Mouse (Mus musculus) hindbrain, embryonic 13.5 days (tissue): ENCODE results near the gene Hist1h4j. TPM values are rescaled to one million over a fixed set of nuclear protein-coding genes. Genes with fewer than 3 reads are reported as not detected.
"Not testable (repeated sequence)": the region's sequence is repeated elsewhere in the genome, so short reads cannot be mapped to it uniquely, and the experiment has no call there.

Experiments
- ATAC-seq: fragments of 200-750 bp; cut with Nextera tagmentation; 2 replicates; pipeline ENCODE4 v1.8.0; 2017; ENCODE audit warnings: moderate TSS enrichment; ENCODE audit not compliant: low FRiP score
- H3K27ac ChIP-seq: fragments of 300-500 bp; sonication (generic); 2 replicates; pipeline ENCODE4 v1.5.1; 2015; ENCODE audit warnings: inconsistent platforms, mild to moderate bottlenecking, moderate library complexity
- H3K27me3 ChIP-seq: fragments of 300-500 bp; sonication (generic); 2 replicates; pipeline ENCODE4 v1.6.1; 2015; ENCODE audit warnings: mild to moderate bottlenecking, inconsistent platforms
- H3K36me3 ChIP-seq: fragments of 300-500 bp; sonication (generic); 2 replicates; pipeline ENCODE4 v1.6.1; 2015; ENCODE audit warnings: mild to moderate bottlenecking, inconsistent platforms
- H3K4me1 ChIP-seq: fragments of 300-500 bp; sonication (generic); replicated peaks from 2 replicates; pipeline ENCODE4 v1.6.1; 2015; ENCODE audit warnings: inconsistent platforms
- H3K4me2 ChIP-seq: fragments of 300-500 bp; sonication (generic); 2 replicates; pipeline ENCODE4 v1.6.1; 2015; ENCODE audit warnings: inconsistent platforms, mild to moderate bottlenecking, moderate library complexity
- H3K4me3 ChIP-seq: fragments of 300-500 bp; sonication (generic); 2 replicates; pipeline ENCODE4 v1.5.1; 2015; ENCODE audit warnings: mild to moderate bottlenecking, inconsistent platforms
- H3K9ac ChIP-seq: fragments of 300-500 bp; sonication (generic); 2 replicates; pipeline ENCODE4 v1.6.1; 2015; ENCODE audit warnings: mild to moderate bottlenecking, inconsistent platforms
- H3K9me3 ChIP-seq: fragments of 300-500 bp; sonication (generic); 2 replicates; pipeline ENCODE4 v1.6.1; 2016; ENCODE audit warnings: inconsistent platforms
- WGBS: fragments of 180-500 bp; shearing (Covaris S2); methylation state at CpG from one replicate; pipeline ENCODE4 v1.1.7; 2015; 5-methylcytosine and 5-hydroxymethylcytosine counted together
- polyA plus RNA-seq: library from polyadenylated mRNA; unstranded; fragments of >200 nt; fragmentation: Nextera tagmentation; extraction: Ambion mirVana; gene quantifications from 2 replicates; pipeline ENCODE4 v1.2.1, GENCODE M21; 2015

Gene Hist1h4j
- polyA plus RNA-seq, 1 experiment from 2014 or later: 0.84 TPM

GRCm38 (mm10) chr13:21778814-21779766 is 44.2 kb downstream of the Hist1h4j start:
- peak overlapping the region; percentile 72 for H3K27ac ChIP-seq
- no peaks in the 10 kb centered on the region for H3K9me3 ChIP-seq
- 0 out of 2 replicates have a peak, but pooled peaks cover 3% of the 10 kb centered on the region for H3K27me3 ChIP-seq
- peak overlapping the region; percentile 90 for H3K4me2 ChIP-seq
- H3K4me1 ChIP-seq: peaks cover 25% of the 10 kb centered on the region
- ATAC-seq: peak; percentile 94
- H3K9ac ChIP-seq: peak overlapping the region; percentile 76
- peak overlapping the region; percentile 54 for H3K4me3 ChIP-seq
- 4% methylated on average over 33 of the region's 33 CpGs for WGBS
- H3K36me3 ChIP-seq: no peaks in the 10 kb centered on the region

- no peaks in the 10 kb centered on the region for H3K36me3 ChIP-seq
- WGBS: under 1% methylated on average over 44 of the region's 44 CpGs
- peak within 1 kb of the TSS; percentile 90 for H3K4me2 ChIP-seq
- no peaks in the 10 kb centered on the region for H3K9me3 ChIP-seq
- peak within 1 kb of the TSS; percentile 72 for H3K27ac ChIP-seq
- peak; percentile 7; the same call in 1 of the 2 replicates for ATAC-seq
- H3K27me3 ChIP-seq: 0 out of 2 replicates have a peak, but pooled peaks cover 3% of the 10 kb centered on the region
- H3K4me1 ChIP-seq: peaks cover 28% of the 10 kb centered on the region
- H3K9ac ChIP-seq: peak within 1 kb of the TSS; percentile 76
- peak within 1 kb of the TSS; percentile 54 for H3K4me3 ChIP-seq
Measured at GRCm38 (mm10) chr13:21779767-21780731, 45.2 kb downstream of the Hist1h4j start, which contains the start of gene Hist1h1b. Hist1h1b (minus strand) TSS chr13:21780625.

- H3K36me3 ChIP-seq: no peaks in the 10 kb centered on the region
- no peak overlapping the region for H3K4me3 ChIP-seq
- peaks cover 33% of the 10 kb centered on the region for H3K4me1 ChIP-seq
- ATAC-seq: no peak
- H3K4me2 ChIP-seq: peak overlapping the region; percentile 90
- H3K9me3 ChIP-seq: no peaks in the 10 kb centered on the region
- H3K27me3 ChIP-seq: 0 out of 2 replicates have a peak, but pooled peaks cover 3% of the 10 kb centered on the region
- no peak overlapping the region for H3K27ac ChIP-seq
- H3K9ac ChIP-seq: no peak overlapping the region
- WGBS: 45% methylated on average over 6 of the region's 6 CpGs
Measured at GRCm38 (mm10) chr13:21781021-21781555, 46.2 kb downstream of the Hist1h4j start.

- Histone ChIP-seq H3K4me2 (no peak overlapping the region), H3K27me3 (0 out of 2 replicates have a peak, but pooled peaks cover 3% of the 10 kb centered on the region), H3K9ac (no peak overlapping the region), H3K9me3 (no peaks in the 10 kb centered on the region), H3K36me3 (no peaks in the 10 kb centered on the region), H3K4me3 (no peak overlapping the region), H3K4me1 (peaks cover 35% of the 10 kb centered on the region), H3K27ac (no peak overlapping the region)
- ATAC-seq: no peak
- WGBS: 94% methylated on average over 1 of the region's 1 CpGs
Measured at GRCm38 (mm10) chr13:21781639-21782038, 46.8 kb downstream of the Hist1h4j start.

- H3K4me1 ChIP-seq: peaks cover 35% of the 10 kb centered on the region
- H3K36me3 ChIP-seq, H3K27me3 ChIP-seq, H3K9me3 ChIP-seq: not testable (repeated sequence)
- WGBS: under 1% methylated on average over 20 of the region's 35 CpGs
- H3K9ac ChIP-seq: peak overlapping the region; percentile 75
- peak overlapping the region; percentile 86 for H3K27ac ChIP-seq
- ATAC-seq: peak; percentile 2; the same call in 1 of the 2 replicates
- H3K4me2 ChIP-seq: peak overlapping the region; percentile 75
- H3K4me3 ChIP-seq: peak overlapping the region; percentile 42
Measured at GRCm38 (mm10) chr13:21782361-21783254, 47.7 kb downstream of the Hist1h4j start.

DNA sequence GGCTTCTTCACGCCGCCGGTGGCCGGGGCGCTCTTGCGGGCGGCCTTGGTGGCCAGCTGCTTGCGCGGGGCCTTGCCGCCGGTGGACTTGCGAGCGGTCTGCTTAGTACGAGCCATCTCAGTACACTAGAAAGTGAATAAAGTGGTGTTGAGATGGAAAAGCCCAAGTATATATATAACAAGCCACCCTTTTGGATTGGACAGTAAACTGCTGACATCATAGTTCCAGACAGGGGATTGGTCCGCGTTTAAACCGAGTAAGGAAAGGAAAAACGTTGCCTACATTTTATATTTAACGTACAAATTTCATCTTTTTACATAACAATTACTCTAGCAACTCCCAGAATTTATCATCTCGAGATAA is 48.4 kb downstream of the Hist1h4j start, which contains the start of gene Hist1h3i:
Gene Hist1h3i (minus strand): TSS at position 116 of the 363 bp plus-strand sequence.
- WGBS: under 1% methylated on average over 15 of the region's 20 CpGs
- Histone ChIP-seq H3K27me3 (0 out of 2 replicates have a peak, but pooled peaks cover 3% of the 10 kb centered on the region), H3K27ac (peak within 1 kb of the TSS; percentile 86), H3K9ac (peak within 1 kb of the TSS; percentile 75), H3K9me3 (no peaks in the 10 kb centered on the region), H3K4me3 (peak within 1 kb of the TSS; percentile 42), H3K36me3 (no peaks in the 10 kb centered on the region), H3K4me1 (peaks cover 39% of the 10 kb centered on the region), H3K4me2 (peak within 1 kb of the TSS; percentile 75)
- peak; percentile 75 for ATAC-seq

GRCm38 (mm10) chr13:21783734-21784161 is 48.9 kb downstream of the Hist1h4j start:
- H3K4me1 ChIP-seq: peaks cover 40% of the 10 kb centered on the region
- peak overlapping the region; percentile 75 for H3K4me2 ChIP-seq
- peak overlapping the region; percentile 31 for H3K27ac ChIP-seq
- H3K36me3 ChIP-seq: no peaks in the 10 kb centered on the region
- 0 out of 2 replicates have a peak, but pooled peaks cover 3% of the 10 kb centered on the region for H3K27me3 ChIP-seq
- no peaks in the 10 kb centered on the region for H3K9me3 ChIP-seq
- H3K4me3 ChIP-seq: peak overlapping the region; percentile 42
- no peak overlapping the region; the same call in 1 of the 2 replicates for H3K9ac ChIP-seq
- no peak for ATAC-seq
- WGBS: 2% methylated on average over 9 of the region's 9 CpGs

- H3K27me3 ChIP-seq: 0 out of 2 replicates have a peak, but pooled peaks cover 3% of the 10 kb centered on the region
- peak overlapping the region; percentile 31 for H3K27ac ChIP-seq
- H3K9ac ChIP-seq: peak overlapping the region; percentile 19; the same call in 1 of the 2 replicates
- WGBS: 21% methylated on average over 6 of the region's 6 CpGs
- H3K4me1 ChIP-seq: peaks cover 40% of the 10 kb centered on the region
- H3K9me3 ChIP-seq: no peaks in the 10 kb centered on the region
- H3K36me3 ChIP-seq: no peaks in the 10 kb centered on the region
- peak overlapping the region; percentile 75 for H3K4me2 ChIP-seq
- H3K4me3 ChIP-seq: no peak overlapping the region; the same call in 1 of the 2 replicates
- ATAC-seq: no peak
Measured at GRCm38 (mm10) chr13:21784311-21784710, 49.4 kb downstream of the Hist1h4j start.
